Mouse (Mus musculus) left cerebral cortex, adult 8-10 months (tissue): ENCODE results near the gene Tnfsf10. TPM values are rescaled to one million over a fixed set of nuclear protein-coding genes. Genes with fewer than 3 reads are reported as not detected.
"Not testable (repeated sequence)": the region's sequence is repeated elsewhere in the genome, so short reads cannot be mapped to it uniquely, and the experiment has no call there.

ENCODE experiments used
- DNase-seq, 2 experiments: peaks; one replicate each; pipeline ENCODE4 v3.0.0; 2022; ENCODE audit warnings: low spot score in 2 of 2
- total RNA-seq, 4 experiments: library from RNA; stranded (reverse); gene quantifications; 2 replicates each; pipeline ENCODE4 v1.2.4; 2022

The Tnfsf10 gene
- 1 to 10 TPM; 1.6 to 4.4 (median 1.6) TPM for total RNA-seq

DNA sequence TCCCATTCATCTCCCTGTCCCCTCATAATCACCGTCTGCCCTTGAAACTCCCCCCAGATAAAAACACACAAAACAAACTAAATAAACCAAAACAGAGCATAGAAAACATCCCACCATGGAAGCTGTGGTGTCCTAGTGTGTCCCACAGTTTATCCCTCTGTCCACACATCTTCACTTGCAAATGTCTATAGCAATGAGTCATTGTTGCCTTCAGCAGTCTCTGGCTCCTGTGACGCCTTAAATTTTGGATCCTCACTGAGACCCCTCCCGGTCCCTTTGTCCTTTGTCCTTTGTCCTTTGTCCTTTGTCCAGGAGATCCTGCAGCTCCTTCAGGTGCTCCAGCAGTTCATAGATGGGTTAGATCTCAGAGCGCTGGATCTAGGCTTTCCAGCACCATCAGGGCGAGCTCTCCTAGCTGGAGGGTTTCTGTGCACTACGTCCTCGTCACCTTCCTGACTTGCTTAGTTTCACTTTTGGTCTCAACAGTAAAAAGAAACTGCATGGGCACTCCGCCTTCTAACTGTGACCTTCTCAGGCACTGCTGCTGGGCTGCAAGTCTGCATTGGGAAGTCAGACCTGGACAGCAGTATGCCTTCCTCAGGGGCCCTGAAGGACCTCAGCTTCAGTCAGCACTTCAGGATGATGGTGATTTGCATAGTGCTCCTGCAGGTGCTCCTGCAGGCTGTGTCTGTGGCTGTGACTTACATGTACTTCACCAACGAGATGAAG is at the start of gene Tnfsf10:
Gene Tnfsf10, plus strand, starts transcription at position 470 of the 729 bp plus-strand sequence.
- no peak for DNase-seq

DNA sequence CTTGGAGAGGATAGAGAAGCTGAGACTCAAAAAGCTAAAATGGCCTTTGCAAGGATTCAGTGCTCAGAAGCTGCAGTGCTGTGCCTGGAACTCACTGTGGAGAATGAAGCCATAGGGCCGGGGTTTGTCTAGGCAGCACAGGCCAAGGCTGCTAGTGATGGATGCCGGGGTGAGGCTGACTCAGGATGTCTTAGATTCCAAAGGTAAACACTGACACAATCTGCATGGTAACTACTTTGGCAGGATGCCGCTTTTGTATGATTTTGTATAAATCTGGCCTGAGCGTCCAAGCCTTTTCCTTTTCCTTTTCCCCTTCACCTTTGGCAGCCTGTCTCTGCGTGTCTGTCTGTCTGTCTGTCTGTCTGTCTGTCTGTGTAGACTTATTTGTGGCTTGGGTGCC is 49.5 kb upstream of the Tnfsf10 start:
- DNase-seq, result no peak

DNA sequence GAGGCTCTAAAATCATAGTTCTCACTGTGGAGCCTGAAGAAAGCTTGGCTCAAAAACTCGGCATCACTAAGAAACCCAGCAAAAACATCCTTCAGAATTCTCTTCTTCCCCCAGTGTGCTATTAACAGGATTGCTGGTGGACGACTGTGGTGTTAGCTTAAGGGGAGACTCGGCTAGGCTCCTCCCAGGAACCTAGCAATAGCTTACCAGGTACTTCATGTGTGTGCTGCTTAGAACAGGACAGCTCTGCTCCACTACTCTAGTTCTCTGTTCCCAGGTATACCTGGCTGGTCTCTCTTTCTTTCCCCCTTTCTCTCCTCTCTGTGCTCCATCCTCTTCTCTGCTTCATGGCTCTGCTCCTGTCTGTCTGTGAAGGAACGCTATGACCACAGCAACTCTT is 48.9 kb upstream of the Tnfsf10 start:
- DNase-seq, result no peak

DNA sequence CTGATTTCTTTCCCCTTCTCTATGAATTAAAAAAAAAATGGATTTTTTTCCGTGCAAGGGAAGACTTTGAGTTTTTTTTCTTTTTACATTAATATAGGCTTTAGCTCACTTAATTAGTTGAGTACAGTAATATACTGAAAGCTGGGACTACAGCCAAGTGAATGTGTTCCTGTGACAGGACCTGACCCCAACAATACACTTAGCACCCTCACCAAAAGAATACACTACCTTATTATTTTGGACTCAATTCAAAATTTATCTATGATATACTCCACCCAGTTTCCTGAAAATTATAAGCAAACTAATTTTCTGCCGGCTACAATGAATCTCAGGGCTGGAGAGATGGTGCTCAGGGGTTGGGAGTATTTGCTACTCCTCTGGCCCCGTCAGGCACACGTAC is 47.7 kb upstream of the Tnfsf10 start:
- DNase-seq, result no peak

DNA sequence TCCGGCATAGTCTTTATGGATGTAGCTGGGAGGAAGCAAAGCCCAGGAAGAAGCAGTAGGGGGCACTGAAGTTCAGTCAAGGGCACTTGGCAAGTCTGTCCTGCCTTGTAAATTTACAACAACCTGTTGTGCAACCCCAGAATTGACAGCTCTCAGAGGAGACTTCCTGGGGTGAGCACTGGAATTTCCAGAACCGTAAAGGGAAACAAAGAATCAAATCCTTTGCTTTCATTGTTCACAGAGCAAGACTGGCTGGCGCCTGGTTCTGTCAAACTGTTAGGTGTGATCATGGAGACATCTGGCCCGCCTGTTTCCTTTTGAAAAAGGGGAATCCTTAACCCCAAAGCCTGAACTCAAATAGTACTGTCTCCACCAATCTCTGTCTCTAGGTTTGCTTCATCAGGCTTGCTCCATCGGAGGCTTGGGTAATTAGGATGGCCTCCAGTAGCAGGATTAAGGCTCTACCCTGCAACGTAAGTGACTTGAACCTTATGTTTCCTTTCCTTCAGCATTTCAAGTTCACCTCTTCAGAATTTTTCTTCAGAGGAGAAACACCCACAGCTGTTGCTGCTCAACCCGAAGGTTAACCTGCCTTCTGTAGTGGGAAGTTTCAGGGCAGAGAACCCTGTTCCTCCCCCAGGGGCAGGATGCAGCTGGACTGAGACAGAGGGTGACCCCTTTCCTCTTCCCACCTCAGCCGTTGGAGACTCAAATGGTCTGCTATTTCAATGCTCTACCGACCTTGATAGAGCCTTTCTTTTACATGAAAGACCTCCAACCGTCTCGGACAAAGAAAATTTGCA is 46.5 kb upstream of the Tnfsf10 start:
- DNase-seq, result no peak

DNA sequence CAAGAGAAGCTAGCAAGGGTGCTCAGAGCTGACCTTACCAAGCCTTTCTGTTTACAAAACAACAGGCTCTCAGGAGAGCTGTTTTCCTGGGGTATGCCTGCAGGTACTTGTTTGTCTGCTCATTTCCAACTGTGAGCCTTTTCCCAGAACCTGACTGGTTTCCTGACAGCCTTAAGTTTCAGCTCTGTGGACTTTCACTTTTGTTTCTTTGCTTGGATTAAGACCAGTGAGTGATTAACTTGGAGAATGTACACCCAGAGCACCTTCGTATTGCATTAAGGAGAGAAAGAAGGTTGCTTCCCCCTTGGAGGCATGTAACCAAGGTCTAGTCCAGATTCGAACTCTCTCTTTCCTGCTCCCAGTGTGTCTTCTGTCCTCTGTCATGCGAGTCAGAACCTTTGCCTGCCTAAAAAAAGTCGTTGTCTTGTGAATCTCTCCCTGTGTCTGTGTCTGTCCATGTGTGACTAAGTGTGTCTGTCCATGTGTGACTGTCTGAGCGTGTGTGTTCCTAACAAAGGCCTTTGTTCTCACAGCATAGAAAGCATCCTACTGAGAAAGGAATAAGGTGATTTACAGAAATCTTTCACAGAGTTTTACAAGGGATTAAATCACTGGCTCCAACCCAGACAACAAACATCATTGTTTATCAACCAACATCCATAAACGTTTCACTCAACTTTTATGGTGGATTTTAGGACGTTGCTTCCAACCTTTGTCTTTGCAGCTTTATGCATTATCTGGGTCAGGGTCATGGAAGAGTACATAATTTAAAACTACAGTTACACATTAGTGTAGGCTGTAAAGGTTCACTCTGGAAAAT is 43.7 kb upstream of the Tnfsf10 start:
- no peak for DNase-seq

DNA sequence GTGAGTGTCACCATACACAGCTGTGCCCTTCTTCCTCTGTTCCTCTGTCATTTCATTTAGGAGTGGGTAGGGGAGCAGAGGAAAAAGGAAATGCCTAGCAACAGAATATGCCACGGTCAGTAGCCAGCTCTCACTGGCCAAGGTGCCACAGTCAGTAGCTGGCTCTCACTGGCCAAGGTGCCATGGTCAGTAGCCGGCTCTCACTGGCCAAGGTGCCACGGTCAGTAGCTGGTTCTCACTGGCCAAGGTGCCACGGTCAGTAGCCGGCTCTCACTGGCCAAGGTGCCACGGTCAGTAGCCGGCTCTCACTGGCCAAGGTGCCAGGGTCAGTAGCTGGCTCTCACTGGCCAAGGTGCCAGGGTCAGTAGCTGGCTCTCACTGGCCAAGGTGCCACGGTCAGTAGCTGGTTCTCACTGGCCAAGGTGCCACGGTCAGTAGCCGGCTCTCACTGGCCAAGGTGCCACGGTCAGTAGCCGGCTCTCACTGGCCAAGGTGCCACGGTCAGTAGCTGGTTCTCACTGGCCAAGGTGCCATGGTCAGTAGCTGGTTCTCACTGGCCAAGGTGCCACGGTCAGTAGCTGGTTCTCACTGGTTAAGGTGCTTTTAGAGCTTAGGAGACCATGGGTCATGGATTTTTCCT is 37.4 kb upstream of the Tnfsf10 start:
- not testable (repeated sequence) for DNase-seq

DNA sequence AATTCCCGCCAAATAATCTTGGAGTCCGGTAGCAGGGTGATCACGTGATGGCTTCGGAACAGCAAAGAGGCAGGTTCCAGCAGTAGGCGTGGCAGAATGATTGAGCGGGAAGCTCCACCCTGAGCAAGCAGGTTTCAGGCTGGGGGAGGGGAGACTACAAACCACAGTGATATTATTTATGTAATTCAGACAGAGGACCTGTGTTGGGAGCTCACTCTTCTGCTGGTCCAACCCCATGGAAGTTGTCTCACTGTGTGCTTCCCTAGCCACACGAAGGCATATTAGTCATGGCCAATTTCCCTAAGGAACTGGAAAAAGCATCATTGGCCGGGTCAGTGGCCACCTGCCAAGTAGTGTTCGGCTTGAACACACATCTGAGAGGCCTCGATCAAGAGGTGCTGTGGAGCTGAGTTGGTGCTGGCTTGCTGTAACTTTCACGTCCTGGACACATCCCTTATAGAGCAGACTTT is 36.5 kb upstream of the Tnfsf10 start:
- DNase-seq, result no peak

DNA sequence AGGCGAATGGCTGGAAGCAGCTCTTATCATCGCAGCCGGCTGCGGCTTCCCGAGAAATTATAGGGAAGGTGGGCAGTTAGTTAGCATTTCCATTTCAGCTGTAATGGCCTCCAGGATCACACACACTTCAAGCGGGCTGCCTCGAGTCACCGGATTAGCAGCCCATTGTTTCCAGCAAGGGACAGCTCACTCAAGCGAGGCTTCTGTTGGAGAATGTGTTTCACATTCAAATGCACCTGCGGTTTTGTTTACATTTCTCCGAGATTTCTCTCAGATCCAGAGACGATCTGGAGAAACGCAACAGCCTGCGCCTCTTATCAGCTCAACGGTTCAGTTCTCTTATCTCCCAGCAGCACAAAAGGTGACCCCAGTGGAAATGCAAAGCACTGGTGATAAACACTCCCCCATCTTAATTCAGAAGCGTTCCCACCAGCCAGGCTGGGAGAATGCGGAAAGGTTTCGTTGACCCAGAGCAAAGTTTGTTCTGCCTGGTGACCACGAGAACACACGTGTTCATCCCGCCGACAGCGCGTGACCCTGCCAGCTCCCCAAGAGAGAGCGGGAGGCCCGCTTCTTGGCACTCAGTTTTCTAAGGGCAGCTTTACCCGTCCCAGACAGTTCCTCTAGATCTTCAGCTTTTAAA is 33.6 kb upstream of the Tnfsf10 start:
- peak in 1 of 2 experiments; percentile 8 for DNase-seq

DNA sequence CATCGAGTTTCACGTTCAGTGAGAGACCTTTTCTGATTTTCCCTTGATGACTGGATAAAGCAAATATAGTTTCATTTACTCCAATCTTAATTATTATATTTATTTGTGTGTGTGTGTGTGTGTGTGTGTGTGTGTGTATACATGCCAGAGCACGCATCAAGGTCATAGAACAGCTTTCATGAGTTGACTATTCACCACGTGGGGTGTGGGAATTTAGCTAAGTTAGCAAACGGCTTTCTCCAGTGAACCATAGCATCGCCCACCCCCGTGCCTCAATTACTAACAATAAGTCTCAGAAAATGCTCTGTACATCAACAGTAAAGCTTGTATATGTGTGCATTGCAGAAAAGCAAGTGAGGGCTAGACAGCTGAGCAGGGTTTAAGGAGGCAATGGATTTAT is 33.0 kb upstream of the Tnfsf10 start:
- no peak for DNase-seq

DNA sequence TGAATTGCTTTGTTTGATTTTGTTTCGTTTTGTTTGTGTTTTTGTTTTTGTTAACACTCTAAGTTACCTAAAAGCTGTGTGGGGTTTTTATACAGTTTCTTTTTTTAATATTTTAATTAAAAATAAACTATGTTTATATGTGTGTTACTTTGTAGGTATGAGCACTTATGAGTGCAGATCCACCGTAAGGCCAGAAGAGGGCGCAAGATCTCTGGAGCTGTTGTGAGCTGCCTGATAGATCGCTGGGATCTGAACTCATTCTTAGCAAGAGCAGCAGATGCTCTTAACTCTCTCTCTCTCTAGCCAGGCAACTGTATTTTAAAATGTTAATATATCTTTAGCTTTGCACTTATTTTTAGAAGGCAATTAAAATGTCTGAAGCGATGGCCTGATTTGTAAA is 32.6 kb upstream of the Tnfsf10 start:
- no peak for DNase-seq

DNA sequence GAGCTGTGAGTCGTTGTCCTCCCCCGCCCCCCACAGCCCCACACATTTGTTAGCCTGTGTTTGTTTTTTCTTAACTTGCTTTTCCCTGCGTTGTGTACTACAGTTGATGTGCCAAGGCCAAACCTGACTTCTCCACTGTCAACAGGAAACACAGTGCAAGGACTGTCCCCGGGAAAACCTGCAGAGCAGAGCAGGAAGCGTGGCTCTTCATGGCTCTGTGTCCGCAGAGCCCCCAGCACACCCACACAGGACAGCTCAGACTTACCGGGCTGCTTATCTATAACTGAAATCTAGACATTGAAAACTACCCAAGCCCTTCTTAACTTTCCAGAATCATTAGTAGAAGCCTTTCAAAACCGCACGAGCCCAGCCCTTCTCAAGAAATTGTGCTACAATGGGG is 31.8 kb upstream of the Tnfsf10 start:
- DNase-seq, result no peak

DNA sequence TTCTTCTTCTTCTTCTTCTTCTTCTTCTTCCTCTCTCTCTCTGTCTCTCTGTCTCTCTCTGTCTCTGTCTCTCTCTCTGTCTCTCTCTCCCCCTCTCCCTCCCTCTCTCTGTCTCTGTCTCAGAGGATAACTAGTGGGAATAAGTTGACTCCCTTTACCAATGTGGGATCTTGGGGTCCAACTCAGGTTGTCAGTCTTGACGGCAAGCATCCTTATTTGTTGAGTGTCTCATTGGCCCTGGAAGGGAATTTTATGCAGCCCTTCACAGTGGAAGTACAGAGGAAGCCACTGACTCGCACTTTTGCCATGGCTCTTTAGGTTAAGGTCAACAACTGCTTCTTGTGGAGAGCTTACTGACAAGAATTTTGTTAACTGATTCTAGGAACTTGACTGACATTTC is 28.5 kb upstream of the Tnfsf10 start:
- DNase-seq, result no peak

DNA sequence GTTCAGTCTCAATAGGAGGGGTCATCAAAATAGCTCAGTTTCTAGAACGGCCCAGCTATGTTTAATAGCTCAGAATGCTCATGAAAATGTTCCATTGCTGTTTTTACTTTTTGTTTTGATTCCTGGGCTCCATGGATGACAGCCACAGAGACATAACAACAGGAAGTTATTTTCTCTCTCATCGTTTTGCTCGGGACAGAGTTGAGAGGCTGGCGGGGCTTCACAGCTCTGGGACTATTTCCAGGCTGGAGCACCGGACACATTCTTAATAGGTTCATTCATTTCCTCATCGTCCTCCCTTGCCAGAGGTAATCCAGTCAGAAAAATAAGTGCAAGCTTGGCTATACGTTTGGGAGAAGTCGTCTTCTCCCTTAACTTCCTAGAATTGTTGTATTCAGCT is 27.9 kb upstream of the Tnfsf10 start:
- no peak for DNase-seq

DNA sequence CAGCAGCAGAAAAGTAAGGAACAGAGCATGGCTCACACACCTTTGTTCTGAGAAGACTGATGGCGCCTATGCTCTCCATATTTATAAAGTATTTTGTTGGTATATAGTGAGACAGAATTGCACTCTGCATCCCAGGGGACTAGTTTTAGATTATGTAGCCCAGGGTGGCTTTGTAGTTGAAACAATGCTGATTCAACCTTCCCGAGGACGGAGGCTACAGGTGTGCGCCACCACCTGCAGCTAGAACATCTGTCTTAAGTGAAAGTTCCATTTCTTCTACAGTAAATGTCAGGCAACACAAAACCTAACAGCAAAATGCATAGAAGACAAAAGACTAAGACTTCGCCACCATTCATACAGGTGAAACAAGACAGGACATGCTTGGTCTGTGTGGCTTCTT is 26.5 kb upstream of the Tnfsf10 start:
- DNase-seq, result no peak

DNA sequence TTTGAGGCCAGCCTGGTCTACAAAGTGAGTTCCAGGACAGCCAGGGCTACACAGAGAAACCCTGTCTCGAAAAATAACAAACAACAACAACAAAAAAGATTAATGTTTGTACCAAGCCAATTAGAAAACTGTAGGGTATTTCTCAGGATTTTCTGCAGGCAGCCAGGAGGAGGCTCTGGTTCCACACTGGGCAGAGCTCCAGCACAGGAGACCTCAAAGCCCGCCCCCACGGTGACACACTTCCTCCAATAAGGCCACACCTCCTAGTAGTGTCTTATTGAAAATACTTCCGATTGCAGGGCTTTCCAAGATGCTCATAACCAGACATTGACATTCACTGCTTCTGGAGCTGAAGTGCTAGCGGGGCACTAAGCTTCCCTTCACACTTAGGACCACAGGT is 25.9 kb upstream of the Tnfsf10 start:
- DNase-seq, result not testable (repeated sequence)

DNA sequence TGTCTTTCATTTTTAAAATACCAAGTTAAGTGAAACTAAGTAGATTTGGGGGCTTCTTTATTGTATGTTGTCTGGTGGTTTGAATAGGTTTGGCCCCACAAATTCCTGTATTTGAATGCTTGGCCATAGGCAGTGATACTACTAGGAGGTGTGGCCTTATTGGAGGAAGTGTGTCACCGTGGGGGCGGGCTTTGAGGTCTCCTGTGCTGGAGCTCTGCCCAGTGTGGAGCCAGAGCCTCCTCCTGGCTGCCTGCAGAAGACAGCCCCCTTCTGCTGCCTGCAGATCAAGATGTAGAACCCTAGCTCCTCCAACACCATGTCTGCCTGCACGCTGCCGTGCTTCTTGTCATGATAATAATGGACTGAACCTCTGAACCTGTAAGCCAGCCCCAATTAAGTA is 25.4 kb upstream of the Tnfsf10 start:
- DNase-seq, result not testable (repeated sequence)

DNA sequence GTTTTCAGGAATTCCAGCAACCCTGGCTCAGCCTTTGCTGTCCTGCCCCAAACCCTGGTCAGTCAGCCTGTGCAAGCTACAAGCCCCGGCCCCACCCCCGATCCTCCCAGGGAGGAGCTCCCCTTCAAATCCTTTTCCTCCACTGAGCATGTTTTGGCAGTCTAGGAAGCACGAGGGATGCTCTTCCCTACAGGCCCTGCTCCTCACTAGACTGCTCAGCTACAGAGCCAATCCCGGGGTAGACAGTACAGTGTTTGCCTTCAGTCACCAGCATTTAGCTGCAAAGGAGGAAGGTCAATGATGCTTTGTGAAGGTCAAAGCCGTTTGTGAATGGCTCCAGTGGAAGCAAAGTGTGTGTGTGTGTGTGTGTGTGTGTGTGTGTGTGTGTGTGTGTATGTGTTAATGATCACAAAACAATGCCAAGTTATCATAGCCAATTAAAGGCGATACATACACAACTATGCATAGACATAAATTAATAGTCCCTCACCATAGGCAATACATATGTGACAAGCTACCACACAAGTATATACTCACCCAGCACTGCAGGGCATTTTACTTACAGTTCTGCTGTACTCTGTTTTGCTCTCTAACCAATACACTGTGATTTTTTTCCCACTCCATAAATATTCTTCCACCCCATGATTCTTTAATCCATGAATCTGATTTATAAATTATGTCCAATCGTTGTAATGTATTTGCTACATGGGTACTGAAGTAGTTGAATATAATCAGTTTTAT is 23.0 kb upstream of the Tnfsf10 start:
- DNase-seq, result no peak

DNA sequence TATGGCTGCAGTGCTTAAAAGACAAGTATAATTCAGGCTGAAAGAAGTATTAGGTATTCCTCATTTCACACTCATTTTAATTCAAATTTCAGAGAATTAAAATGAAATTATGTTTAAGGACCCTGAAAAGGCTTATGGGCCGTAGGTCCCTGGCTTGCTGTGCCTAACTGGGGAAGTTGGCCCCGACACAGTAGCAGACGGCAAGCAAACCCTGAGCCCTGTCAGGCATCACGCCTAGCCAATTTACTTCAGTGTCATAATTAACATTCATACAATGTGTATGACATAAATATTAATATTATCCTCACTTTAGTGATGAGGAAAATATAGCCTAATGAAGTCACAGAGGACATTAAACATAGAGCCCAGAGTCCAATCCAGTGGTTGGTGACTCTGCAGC is 16.4 kb upstream of the Tnfsf10 start:
- DNase-seq, result no peak

DNA sequence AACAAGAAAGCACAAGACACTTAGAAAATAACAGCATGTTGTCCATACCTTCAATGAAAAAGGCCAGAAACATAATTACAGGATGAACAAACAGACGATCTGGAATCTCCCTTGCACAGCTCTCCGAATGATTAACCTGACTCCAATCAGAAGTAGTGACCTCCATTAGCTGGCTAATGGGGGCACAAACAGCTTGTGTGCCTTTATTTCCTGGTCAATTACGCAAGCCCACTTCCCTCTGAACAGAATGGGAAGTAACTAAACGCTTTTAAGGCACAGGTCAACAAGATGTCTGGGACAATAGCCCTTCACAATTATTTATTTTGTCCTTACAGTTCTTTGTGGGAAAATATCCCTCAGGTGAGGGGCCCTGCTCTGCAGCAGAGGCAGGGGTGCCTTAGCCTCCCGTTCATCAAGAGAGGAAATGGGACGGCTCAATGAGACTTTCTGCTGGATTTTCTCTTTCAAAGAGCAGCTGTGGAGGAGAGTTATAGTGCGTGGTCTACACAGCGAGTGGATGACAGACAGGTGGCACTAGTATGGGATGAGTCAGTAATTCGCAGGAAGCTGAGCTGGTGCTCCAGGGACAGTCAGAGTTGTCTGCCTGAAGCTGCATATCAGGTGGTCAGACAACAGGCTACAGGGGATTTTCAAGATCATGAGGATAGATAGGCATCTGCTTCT is 14.3 kb upstream of the Tnfsf10 start:
- no peak for DNase-seq
